Mouse (Mus musculus) brown adipose tissue, adult 24 weeks (tissue): ENCODE data around the gene Rbfox3. TPM values are rescaled to one million over a fixed set of nuclear protein-coding genes. Genes with fewer than 3 reads are reported as not detected.

ENCODE experiments used
- H3K27ac ChIP-seq: fragments of 200-500 bp; replicated peaks from 2 replicates; pipeline ENCODE4 v1.5.1; 2012; ENCODE audit warnings: low read depth, mild to moderate bottlenecking, low read length
- H3K4me1 ChIP-seq: fragments of 200-500 bp; 2 replicates; pipeline ENCODE4 v1.6.1; 2012; ENCODE audit warnings: low read length, mixed read lengths; ENCODE audit not compliant: control insufficient read depth, insufficient read depth, insufficient read length
- H3K4me3 ChIP-seq: fragments of 200-500 bp; 2 replicates; pipeline ENCODE4 v1.5.1; 2012; ENCODE audit warnings: low read depth, mild to moderate bottlenecking, low read length, moderate library complexity; ENCODE audit not compliant: insufficient read depth
- polyA plus RNA-seq: library from polyadenylated mRNA; stranded (reverse); fragments of >200 nt; gene quantifications from 2 replicates; pipeline ENCODE4 v1.2.4, GENCODE M21; 2012; ENCODE audit not compliant: missing spikeins, insufficient read depth, insufficient read length

Gene Rbfox3
- polyA plus RNA-seq, 1 experiment, result not detected

- no peaks in the 10 kb centered on the region for H3K4me1 ChIP-seq
- H3K4me3 ChIP-seq, result no peak overlapping the region
- H3K27ac ChIP-seq, result no peak overlapping the region
Observed at GRCm38 (mm10) chr11:118652401-118653240, 258.8 kb downstream of the Rbfox3 start.

GRCm38 (mm10) chr11:118648369-118648768, 263.0 kb downstream of the Rbfox3 start:
- no peaks in the 10 kb centered on the region for H3K4me1 ChIP-seq
- H3K27ac ChIP-seq, result no peak overlapping the region
- H3K4me3 ChIP-seq, result no peak overlapping the region

GRCm38 (mm10) chr11:118646864-118647263, 264.5 kb downstream of the Rbfox3 start:
- Histone ChIP-seq H3K27ac (no peak overlapping the region), H3K4me1 (no peaks in the 10 kb centered on the region), H3K4me3 (no peak overlapping the region)

- Histone ChIP-seq H3K27ac (no peak overlapping the region), H3K4me3 (no peak overlapping the region), H3K4me1 (no peaks in the 10 kb centered on the region)
Observed at GRCm38 (mm10) chr11:118645158-118645557, 266.2 kb downstream of the Rbfox3 start.

GRCm38 (mm10) chr11:118640706-118641105, 270.7 kb downstream of the Rbfox3 start:
- no peak overlapping the region for H3K4me3 ChIP-seq
- H3K27ac ChIP-seq, result no peak overlapping the region
- no peaks in the 10 kb centered on the region for H3K4me1 ChIP-seq

- Histone ChIP-seq H3K4me1 (no peaks in the 10 kb centered on the region), H3K27ac (no peak overlapping the region), H3K4me3 (no peak overlapping the region)
Observed at GRCm38 (mm10) chr11:118637718-118638117, 273.7 kb downstream of the Rbfox3 start.

- Histone ChIP-seq H3K27ac (no peak overlapping the region), H3K4me3 (no peak overlapping the region), H3K4me1 (no peaks in the 10 kb centered on the region)
Observed at GRCm38 (mm10) chr11:118634647-118635046, 276.8 kb downstream of the Rbfox3 start.

- no peak overlapping the region for H3K27ac ChIP-seq
- no peak overlapping the region for H3K4me3 ChIP-seq
- H3K4me1 ChIP-seq, result no peaks in the 10 kb centered on the region
Observed at GRCm38 (mm10) chr11:118629718-118630117, 281.7 kb downstream of the Rbfox3 start.

GRCm38 (mm10) chr11:118627541-118627940, 283.9 kb downstream of the Rbfox3 start:
- no peaks in the 10 kb centered on the region for H3K4me1 ChIP-seq

GRCm38 (mm10) chr11:118620869-118621268, 290.5 kb downstream of the Rbfox3 start:
- H3K4me3 ChIP-seq, result no peak overlapping the region
- no peaks in the 10 kb centered on the region for H3K4me1 ChIP-seq
- no peak overlapping the region for H3K27ac ChIP-seq

More at GRCm38 (mm10) chr11:118627541-118627940, 283.9 kb downstream of the Rbfox3 start:
- no peak overlapping the region for H3K27ac ChIP-seq
- no peak overlapping the region for H3K4me3 ChIP-seq

GRCm38 (mm10) chr11:118614126-118614525, 297.3 kb downstream of the Rbfox3 start:
- Histone ChIP-seq H3K4me1 (no peaks in the 10 kb centered on the region), H3K4me3 (no peak overlapping the region), H3K27ac (no peak overlapping the region)

- no peak overlapping the region for H3K27ac ChIP-seq
- no peak overlapping the region for H3K4me3 ChIP-seq
- H3K4me1 ChIP-seq, result no peaks in the 10 kb centered on the region
Observed at GRCm38 (mm10) chr11:118610128-118610527, 301.3 kb downstream of the Rbfox3 start.

- no peak overlapping the region for H3K27ac ChIP-seq
- no peaks in the 10 kb centered on the region for H3K4me1 ChIP-seq
- no peak overlapping the region for H3K4me3 ChIP-seq
Observed at GRCm38 (mm10) chr11:118609236-118610000, 302.0 kb downstream of the Rbfox3 start.

- no peak overlapping the region for H3K4me3 ChIP-seq
- no peak overlapping the region for H3K27ac ChIP-seq
- H3K4me1 ChIP-seq, result no peaks in the 10 kb centered on the region
Observed at GRCm38 (mm10) chr11:118607927-118608326, 303.5 kb downstream of the Rbfox3 start.

GRCm38 (mm10) chr11:118605570-118605969, 305.8 kb downstream of the Rbfox3 start:
- Histone ChIP-seq H3K27ac (no peak overlapping the region), H3K4me3 (no peak overlapping the region), H3K4me1 (no peaks in the 10 kb centered on the region; the same call in 1 of the 2 replicates)
